Mouse (Mus musculus) fibroblast of lung, adult 2 months (primary cell): ENCODE data around the gene Sigmar1.
"Not testable (repeated sequence)": the region's sequence is repeated elsewhere in the genome, so short reads cannot be mapped to it uniquely, and the experiment has no call there.

Experiments
- DNase-seq: peaks from one replicate; pipeline ENCODE4 v3.0.0-alpha.2; 2011; ENCODE audit warnings: low read depth

The Sigmar1 gene

DNA sequence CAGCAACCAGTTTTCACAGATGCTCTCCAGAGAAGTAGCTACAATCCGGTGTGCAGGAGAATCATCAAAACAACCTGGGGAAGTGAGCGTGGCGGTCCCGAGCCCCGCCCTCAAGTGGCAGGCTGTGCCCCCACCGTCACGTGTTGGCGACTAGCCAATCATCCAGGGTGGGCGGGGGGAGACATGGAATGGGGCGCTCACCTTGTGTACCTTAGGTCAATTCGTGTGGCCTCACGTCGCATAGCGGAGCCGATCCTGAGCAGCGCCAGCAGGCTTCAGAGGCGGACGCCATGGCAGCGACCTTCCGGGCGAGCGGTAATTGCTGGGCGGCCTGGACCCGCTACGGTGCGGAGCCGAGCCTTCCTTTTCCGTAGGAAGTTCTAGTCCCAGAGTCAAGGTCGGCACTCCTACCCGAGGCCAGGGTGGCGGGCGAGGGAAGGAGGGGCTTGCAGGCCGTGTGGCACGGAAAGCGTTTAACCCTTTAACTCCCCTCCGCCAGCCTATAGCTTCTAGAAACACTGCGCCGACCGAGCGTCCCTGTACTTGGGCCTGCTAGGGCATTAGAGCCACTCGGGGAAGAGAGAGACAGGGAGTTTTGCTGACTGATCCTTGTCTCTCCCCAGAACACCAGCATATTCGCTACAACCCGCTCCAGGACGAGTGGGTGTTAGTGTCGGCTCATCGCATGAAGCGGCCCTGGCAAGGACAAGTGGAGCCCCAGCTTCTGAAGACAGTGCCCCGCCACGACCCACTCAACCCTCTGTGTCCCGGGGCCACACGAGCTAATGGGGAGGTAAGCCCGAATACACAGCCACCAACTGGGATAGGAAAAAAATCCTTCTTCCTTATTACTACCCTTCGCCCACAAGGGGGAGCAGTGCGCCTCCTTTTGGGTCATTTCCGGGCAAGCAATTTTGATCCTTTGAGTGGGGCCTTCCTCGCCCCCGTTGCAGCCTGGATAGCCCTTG is at the start of gene Sigmar1:
Sigmar1 (minus strand) TSS at position 820 of the 968 bp plus-strand sequence.
- no peak for DNase-seq

DNA sequence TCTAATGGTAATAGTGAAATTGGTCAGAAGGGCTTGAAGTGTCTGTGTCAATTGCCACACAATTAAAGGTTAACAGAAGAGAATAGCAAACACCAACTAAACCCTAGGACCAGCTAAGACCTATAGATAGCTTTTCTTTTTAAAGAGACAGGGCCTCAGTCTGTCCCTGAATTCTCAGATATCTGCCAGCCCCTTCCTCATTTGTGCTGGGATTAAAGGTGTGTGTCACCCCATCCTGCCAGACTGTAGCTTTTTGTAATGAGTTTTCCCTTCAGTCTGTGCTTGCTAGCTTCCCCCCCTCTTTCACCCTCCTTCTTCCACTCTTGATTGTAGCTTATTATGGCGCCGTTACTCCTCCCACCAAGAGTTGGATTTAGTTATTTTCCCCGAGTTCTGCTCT is 27.2 kb upstream of the Sigmar1 start:
- not testable (repeated sequence) for DNase-seq

DNA sequence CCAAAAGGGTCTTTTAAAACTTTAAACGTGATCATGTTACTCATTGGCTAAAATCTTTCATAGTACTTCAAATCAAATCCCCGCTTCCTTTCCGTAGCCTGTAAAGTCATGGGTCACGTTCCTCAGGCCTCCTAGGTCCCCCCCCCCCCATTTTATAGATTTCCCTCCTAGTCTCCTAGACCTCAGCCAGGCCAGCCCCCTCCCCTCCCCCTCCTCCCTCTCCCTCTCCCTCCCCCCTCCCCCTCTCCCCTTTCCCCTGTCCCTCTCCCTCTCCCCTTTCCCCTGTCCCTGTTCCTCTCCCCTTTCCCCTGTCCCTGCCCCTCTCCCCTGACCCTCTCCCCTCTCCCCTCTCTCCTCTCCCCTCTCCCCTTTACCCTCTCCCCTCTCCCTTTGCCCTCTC is 26.8 kb upstream of the Sigmar1 start:
- not testable (repeated sequence) for DNase-seq

- DNase-seq, result not testable (repeated sequence)
Observed at GRCm38 (mm10) chr4:41781748-41782485, 26.0 kb upstream of the Sigmar1 start.

DNA sequence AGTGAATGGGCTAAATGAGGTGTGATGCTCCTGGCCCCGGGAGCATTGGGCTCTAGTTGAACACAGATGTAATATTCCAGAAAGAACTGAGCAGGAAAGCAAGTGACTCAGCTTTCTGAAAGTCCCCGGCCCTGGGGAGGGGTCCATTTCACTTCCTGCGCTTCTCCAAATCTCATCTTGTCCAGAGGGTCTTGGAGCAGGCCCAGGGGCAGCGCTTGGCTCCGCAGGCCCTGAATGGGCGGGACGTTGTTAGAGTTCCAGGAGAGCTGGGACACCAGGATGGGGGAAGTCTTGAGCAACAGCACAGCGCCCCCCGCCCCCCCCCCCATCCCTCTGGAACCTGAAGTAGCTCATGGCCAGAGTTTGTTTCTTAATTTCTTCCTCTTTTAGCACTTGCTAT is 25.3 kb upstream of the Sigmar1 start:
- DNase-seq, result not testable (repeated sequence)

GRCm38 (mm10) chr4:41775840-41776239 is 19.9 kb upstream of the Sigmar1 start:
- not testable (repeated sequence) for DNase-seq

- not testable (repeated sequence) for DNase-seq
Observed at GRCm38 (mm10) chr4:41774506-41774905, 18.5 kb upstream of the Sigmar1 start.

DNA sequence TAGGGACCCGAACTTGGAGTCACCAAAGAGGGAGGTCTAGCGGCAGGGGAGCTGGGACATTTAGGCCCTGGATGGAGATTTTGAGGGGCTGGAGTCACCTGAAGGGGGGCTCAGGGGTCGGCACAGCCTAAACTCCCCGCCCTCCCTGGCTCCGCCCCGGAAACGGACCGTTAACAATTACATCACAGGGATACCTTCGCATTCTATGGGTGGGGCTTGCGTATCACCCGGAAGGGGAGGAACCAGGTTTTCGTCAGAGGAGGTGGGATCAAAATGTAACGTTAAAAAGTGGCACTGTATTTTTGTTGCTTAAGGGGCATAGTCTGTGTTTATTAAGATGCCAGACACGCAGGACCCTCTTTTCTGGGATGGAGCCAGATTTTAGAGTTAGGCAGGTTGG is 18.0 kb upstream of the Sigmar1 start, which contains the start of gene Ccl27a:
Ccl27a (minus strand) TSS at position 246 of the 400 bp plus-strand sequence.
- DNase-seq, result not testable (repeated sequence)

- DNase-seq, result not testable (repeated sequence)
Observed at GRCm38 (mm10) chr4:41773502-41773901, 17.5 kb upstream of the Sigmar1 start.

DNA sequence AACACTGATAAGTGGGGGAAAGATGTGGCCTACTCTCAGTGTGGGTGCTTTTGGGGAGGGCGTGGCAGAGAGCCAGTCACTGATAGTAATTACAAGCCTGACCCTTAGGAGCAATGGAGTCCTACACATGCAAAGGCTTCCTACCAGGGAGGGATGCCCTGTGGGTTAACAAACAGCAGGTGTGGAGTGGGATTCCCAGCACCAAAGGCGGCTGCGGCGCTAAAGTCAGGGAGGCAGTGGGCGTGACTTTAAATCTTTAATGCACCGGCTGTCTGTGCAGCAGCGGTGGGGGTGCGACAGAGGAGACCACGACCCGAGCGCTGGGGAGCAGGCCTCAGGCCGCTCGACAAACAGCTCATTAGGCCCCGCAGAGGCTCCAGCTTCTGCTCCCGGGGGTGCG is 17.0 kb upstream of the Sigmar1 start:
- DNase-seq, result not testable (repeated sequence)

DNA sequence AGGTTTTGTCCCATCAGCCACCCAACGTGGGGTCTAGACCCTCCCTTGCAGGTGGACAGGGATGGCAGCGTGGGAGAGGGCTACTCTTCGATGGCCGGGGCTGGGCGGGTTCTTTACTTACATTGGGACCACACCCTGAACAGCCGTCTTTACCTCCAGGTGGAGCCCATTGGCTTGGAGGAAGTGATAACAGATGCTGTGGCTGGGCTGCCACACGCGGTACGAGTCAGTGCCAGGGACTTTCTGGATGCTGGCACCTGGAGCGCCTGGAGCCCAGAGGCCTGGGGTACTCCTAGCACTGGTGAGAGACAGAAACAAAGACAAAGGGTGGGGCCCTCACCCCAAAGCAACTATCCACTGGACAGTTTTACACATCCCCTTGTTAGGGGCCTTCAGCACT is 11.3 kb upstream of the Sigmar1 start:
- DNase-seq, result not testable (repeated sequence)

DNA sequence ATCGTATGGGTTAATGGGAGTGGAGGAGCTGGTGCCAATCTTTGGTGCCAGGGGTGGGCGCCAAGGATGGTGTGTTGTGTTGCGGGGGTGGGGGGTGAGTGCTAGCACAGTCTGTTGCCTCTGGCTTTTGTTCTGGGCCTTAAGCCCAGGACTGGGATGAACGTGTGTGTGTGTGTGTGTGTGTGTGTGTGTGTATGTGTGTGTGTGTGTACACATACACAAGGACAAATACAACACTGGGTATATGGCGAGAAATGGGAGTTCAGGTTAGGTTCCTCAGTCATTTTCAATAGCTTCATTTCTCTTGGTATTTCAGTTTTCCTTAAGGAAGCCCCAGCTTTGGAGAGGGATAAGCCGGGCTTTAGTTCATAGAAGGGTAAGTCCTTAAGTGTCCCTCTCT is 7.2 kb upstream of the Sigmar1 start:
- not testable (repeated sequence) for DNase-seq

DNA sequence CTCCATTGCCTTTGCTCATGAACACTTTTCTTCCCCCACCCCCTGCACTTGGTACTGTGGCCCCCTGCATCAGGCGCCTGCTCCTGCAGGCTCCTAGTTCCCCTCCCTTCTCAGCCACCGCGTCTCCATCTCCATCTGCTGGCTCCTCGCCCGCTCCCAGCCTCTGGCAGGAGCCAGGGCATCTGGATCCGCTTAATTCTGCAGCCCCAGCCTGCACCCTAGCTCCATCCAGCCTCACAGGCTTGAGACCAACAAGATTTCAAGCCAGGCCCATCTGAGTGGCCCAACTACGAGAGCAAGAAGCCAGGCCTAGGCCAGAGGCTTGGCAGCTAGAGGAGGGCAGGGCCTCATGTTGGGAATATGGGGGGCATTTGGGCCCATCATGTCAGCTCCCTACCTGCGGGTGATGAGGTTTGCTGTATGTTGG is 6.7 kb upstream of the Sigmar1 start:
- not testable (repeated sequence) for DNase-seq

DNA sequence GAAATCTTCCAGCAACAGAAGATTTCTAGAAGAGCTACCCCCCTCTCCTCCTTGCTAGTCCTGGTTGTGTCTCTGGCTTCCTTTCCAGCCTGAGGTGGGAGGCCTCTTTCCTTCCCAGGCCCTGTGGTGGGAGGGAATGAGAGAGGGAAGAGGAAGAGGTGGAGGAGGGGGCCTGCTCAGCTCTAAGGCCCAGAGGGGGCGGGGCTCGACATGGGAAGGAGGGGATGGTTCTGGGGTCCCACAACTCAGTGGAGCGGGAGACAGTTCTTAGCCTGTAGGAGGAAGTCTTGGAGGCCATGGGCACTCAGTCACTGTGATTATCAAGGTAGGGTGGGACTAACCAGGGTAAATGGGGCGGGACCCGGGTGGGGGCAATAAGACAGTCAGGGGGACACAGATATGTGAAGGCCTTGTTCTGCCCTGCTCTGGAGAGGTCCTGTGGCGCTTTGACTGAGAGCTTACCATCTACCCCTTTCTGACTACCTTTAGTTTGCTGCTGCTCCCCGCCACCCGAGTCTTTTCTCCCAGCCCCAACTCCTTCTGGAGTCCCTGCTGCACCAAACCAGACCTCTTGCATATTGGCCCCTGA is 6.2 kb upstream of the Sigmar1 start:
- DNase-seq, result no peak

- DNase-seq, result no peak
Observed at GRCm38 (mm10) chr4:41761680-41762079, 5.7 kb upstream of the Sigmar1 start.

DNA sequence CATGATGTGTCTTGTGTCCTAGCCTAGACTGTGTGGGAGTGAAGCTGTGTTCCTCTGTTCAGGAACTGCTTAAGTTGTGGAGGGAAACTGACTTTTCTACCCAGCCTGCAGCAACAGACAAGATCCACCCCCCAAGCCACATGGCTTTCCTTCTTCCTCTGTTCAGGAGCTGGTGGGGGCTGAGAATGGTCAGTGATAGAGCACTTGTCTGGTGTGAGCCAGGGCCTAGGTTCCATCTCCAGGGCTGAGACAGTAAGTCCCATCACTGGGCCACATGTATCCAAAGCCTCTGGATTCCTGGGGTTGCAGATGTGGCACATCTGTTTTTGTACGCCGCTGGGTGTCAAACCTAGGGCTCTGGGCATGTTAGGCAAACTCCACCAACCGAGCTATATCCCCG is 5.0 kb upstream of the Sigmar1 start:
- DNase-seq, result no peak

GRCm38 (mm10) chr4:41760288-41760721 is 4.3 kb upstream of the Sigmar1 start:
- DNase-seq, result no peak

GRCm38 (mm10) chr4:41759656-41760287 is 3.8 kb upstream of the Sigmar1 start:
- DNase-seq, result no peak

GRCm38 (mm10) chr4:41759206-41759605 is 3.2 kb upstream of the Sigmar1 start:
- DNase-seq, result no peak

GRCm38 (mm10) chr4:41758701-41759100 is 2.7 kb upstream of the Sigmar1 start:
- DNase-seq, result no peak

DNA sequence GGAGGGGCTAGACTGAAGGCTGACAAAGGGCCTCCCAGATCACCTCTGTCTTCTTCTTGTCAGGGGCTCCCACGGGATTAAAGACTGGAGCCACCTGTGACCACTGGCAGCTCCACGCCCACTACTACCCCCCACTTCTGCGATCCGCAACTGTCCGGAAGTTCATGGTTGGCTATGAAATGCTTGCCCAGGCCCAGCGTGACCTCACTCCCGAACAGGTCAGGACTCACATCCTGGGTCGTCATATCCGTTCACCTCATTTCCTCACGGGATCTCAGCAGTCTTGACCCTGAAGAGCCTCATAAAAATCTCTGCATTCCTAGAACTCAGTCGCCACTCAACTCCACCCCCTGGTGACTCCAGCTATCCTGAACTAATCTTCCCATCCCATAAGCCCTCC is 2.1 kb upstream of the Sigmar1 start:
- DNase-seq, result no peak

DNA sequence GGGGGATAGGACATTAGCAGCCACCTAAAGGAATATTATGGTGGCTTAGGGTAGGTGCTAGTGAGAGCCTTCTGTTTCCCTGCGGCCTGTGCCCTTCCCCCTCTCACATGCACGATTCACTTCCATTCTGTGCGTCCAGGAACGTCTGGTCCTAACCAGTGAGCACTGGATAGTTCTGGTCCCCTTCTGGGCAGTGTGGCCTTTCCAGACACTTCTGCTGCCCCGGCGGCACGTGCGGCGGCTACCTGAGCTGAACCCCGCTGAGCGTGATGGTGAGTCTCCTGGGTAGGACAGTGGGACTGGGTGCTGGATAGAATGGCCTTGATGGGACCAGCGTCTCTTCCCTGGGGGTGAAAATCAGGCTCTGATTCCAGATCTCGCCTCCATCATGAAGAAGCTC is 1.4 kb upstream of the Sigmar1 start:
- no peak for DNase-seq
